Mouse (Mus musculus): ENCODE measurements around the gene Bloc1s6. TPM values are rescaled to one million over a fixed set of nuclear protein-coding genes. Genes with fewer than 3 reads are reported as not detected.

Bloc1s6 gene
- polyA plus RNA-seq, 1 experiment from 2014 or later: 27.3 TPM

DNA sequence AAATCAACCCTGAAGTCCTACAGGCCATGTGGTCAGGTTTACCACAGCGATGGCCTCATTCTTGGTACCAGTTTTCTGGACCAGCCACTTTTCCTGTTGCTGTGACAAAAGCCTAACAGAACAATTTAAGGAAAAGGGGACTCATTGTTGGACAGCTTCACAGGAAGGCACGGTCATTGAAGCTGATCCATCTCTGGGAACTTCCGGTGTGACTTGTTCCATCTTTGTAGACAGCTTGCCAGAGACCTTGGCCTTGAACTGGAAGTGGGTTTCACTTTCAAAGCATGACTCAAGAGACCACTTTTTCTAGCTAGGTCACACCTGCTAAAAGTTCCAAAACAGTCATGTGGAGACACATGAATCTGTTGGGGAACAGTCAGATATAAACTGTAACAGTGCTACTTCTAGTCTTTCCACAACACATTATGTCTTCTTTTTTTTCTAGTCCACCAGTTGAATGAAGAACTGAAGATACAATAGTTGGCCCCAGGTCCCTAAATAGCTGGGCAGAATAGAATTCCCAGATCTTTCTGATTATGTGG lies 21.9 kb upstream of the Bloc1s6 start:
- H3K4me1 ChIP-seq (replicated peaks): no peaks in the 10 kb centered on the region
- no peaks in the 10 kb centered on the region for H3K36me3 ChIP-seq
- no peak overlapping the region for H3K4me3 ChIP-seq
- H3K9ac ChIP-seq: no peak overlapping the region
- H3K27ac ChIP-seq: no peak overlapping the region
- WGBS: 67% methylated on average over 3 of the region's 3 CpGs
- no peaks in the 10 kb centered on the region for H3K9me3 ChIP-seq (replicated peaks)
- H3K4me2 ChIP-seq: no peak overlapping the region
- H3K27me3 ChIP-seq: no peaks in the 10 kb centered on the region
- no peak for ATAC-seq (replicated peaks; ENCODE audit: insufficient number of reproducible peaks, insufficient read depth, low FRiP score, low read depth)

DNA sequence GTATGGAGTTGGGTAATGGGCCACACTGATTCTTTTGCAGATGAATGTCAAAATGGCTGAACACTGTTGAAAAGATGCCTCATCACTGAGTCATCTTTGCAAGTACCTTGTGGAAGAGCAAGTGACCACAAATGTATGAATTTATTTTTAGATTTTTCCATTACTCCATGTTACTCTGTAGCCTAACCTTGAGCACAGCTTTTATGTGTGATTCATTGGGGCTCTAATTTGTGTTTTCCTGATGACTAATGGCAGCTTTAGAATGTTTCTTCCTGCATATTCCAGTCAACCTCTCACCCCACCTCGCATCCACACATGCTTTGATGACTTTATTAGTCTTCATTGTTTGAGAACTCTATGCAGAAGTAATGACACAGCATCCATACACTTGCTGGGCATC lies 19.1 kb upstream of the Bloc1s6 start:
- no peaks in the 10 kb centered on the region for H3K36me3 ChIP-seq
- no peaks in the 10 kb centered on the region for H3K9me3 ChIP-seq (replicated peaks)
- no peak for ATAC-seq (replicated peaks; ENCODE audit: insufficient number of reproducible peaks, insufficient read depth, low FRiP score, low read depth)
- H3K27ac ChIP-seq: no peak overlapping the region
- no peak overlapping the region for H3K4me3 ChIP-seq
- H3K27me3 ChIP-seq: no peaks in the 10 kb centered on the region
- H3K4me1 ChIP-seq (replicated peaks): no peaks in the 10 kb centered on the region
- H3K4me2 ChIP-seq: no peak overlapping the region
- H3K9ac ChIP-seq: no peak overlapping the region
- 76% methylated on average over 1 of the region's 1 CpGs for WGBS

GRCm38 (mm10) chr2:122720564-122720963 lies 17.7 kb upstream of the Bloc1s6 start:
- Histone ChIP-seq H3K4me3 (no peak overlapping the region), H3K9me3 (replicated peaks) (no peaks in the 10 kb centered on the region), H3K9ac (no peak overlapping the region), H3K36me3 (no peaks in the 10 kb centered on the region), H3K4me1 (replicated peaks) (no peaks in the 10 kb centered on the region), H3K27me3 (no peaks in the 10 kb centered on the region), H3K4me2 (no peak overlapping the region), H3K27ac (no peak overlapping the region)
- 58% methylated on average over 3 of the region's 3 CpGs for WGBS
- no peak for ATAC-seq (replicated peaks; ENCODE audit: insufficient number of reproducible peaks, insufficient read depth, low FRiP score, low read depth)

DNA sequence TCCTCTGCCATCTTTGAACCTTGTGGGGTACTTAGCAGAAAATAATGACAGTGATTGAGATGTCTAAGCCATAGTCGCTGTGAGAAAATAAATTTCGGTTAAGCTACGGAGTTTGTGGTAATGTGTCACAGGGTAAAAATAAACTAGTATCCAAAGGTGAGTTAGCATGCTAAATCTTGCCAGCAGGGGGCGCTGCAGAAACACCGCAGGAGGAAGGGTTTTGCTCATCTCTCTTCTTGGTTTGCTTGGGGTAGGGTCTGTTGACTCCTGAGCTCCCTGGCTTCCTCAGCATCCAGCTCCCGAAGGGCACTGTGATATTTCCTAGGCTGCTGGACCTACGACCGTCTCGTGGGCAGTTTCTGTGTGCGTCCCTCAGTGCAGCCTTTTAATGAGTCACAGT lies 12.7 kb upstream of the Bloc1s6 start:
- no peak for ATAC-seq (replicated peaks; ENCODE audit: insufficient number of reproducible peaks, insufficient read depth, low FRiP score, low read depth)
- Histone ChIP-seq H3K27me3 (no peaks in the 10 kb centered on the region), H3K4me2 (no peak overlapping the region), H3K36me3 (no peaks in the 10 kb centered on the region), H3K4me1 (replicated peaks) (no peaks in the 10 kb centered on the region), H3K9me3 (replicated peaks) (no peaks in the 10 kb centered on the region), H3K27ac (no peak overlapping the region), H3K4me3 (no peak overlapping the region), H3K9ac (no peak overlapping the region)
- 54% methylated on average over 10 of the region's 10 CpGs for WGBS

- H3K36me3 ChIP-seq: no peaks in the 10 kb centered on the region
- no peak overlapping the region for H3K4me3 ChIP-seq
- 59% methylated on average over 2 of the region's 2 CpGs for whole genome bisulfite sequencing
- peaks cover 18% of the 10 kb centered on the region for H3K27me3 ChIP-seq
- H3K9ac ChIP-seq: no peak overlapping the region
- no peaks in the 10 kb centered on the region for H3K4me1 ChIP-seq (replicated peaks)
- no peak overlapping the region for H3K27ac ChIP-seq
- no peak overlapping the region for H3K4me2 ChIP-seq
- ATAC-seq (replicated peaks; ENCODE audit: insufficient number of reproducible peaks, insufficient read depth, low FRiP score, low read depth): no peak
- H3K9me3 ChIP-seq (replicated peaks): no peaks in the 10 kb centered on the region
Observed at GRCm38 (mm10) chr2:122731456-122731855, 6.8 kb upstream of the Bloc1s6 start.

DNA sequence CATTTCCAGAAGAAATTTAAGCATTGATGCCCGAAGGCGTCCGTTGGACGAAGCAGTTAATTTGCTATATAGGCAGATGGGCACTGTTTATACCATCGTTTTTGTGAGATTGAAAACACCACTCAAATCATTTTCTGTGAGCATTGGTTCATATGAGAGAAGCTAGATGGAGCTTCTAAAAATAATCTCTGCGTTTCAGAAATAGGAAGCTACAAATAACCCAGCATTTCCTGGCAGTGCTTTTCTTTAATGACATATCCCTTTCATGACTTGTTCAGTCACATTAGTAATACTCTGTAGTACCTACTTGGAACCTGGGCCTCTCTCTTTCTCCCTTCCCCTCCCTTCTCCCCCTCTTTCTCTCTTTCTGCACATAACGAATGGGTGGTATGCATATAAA lies 720 bp downstream of the Bloc1s6 start:
- no peaks in the 10 kb centered on the region for H3K9me3 ChIP-seq (replicated peaks)
- ATAC-seq (replicated peaks; ENCODE audit: insufficient number of reproducible peaks, insufficient read depth, low FRiP score, low read depth): no peak
- WGBS: 24% methylated on average over 7 of the region's 7 CpGs
- H3K4me1 ChIP-seq (replicated peaks): peaks cover 12% of the 10 kb centered on the region
- peak overlapping the region; percentile 68 for H3K4me2 ChIP-seq
- H3K4me3 ChIP-seq: peak overlapping the region; percentile 95
- H3K9ac ChIP-seq: peak overlapping the region; percentile 97
- H3K27me3 ChIP-seq: peaks cover 14% of the 10 kb centered on the region
- peak overlapping the region; percentile 94 for H3K27ac ChIP-seq
- peaks cover 11% of the 10 kb centered on the region for H3K36me3 ChIP-seq

GRCm38 (mm10) chr2:122746461-122746860 lies 8.2 kb downstream of the Bloc1s6 start:
- Histone ChIP-seq H3K27ac (no peak overlapping the region), H3K4me3 (no peak overlapping the region), H3K36me3 (peaks cover 44% of the 10 kb centered on the region), H3K4me2 (no peak overlapping the region), H3K27me3 (no peaks in the 10 kb centered on the region), H3K9me3 (replicated peaks) (no peaks in the 10 kb centered on the region), H3K9ac (no peak overlapping the region), H3K4me1 (replicated peaks) (no peaks in the 10 kb centered on the region)
- 85% methylated on average over 9 of the region's 9 CpGs for WGBS
- no peak for ATAC-seq (replicated peaks; ENCODE audit: insufficient number of reproducible peaks, insufficient read depth, low FRiP score, low read depth)

DNA sequence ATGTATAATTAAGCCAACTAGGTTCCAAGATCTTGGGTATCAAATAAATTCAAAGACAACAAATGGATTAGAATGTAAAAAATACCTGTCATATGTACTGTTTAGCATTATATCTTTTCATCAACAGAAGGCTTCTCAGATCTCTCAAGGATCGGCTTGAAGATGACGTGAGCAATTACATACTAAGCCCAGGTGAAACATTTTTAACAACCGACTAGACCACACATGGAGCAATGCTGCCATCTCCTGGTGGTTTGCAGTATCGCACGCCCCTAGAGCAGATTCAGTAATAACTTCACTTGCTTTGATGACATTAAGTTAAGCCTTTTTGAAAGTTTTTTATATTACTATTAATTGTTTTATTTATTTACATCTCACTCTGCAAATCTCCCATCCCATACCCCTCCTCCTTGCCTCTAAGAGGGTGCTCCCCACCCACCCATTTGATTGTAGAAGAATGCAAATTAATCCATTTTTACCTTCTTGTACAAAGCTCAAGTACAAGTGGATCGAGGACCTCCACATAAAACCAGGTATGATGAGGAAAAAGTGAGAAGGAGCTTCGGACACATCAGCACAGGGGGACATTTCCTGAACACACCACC lies 15.5 kb downstream of the Bloc1s6 start:
- Histone ChIP-seq H3K4me3 (no peak overlapping the region), H3K27ac (no peak overlapping the region), H3K27me3 (peaks cover 11% of the 10 kb centered on the region; the same call in 1 of the 2 replicates), H3K36me3 (no peaks in the 10 kb centered on the region), H3K9ac (no peak overlapping the region), H3K4me2 (no peak overlapping the region), H3K4me1 (replicated peaks) (no peaks in the 10 kb centered on the region), H3K9me3 (replicated peaks) (no peaks in the 10 kb centered on the region)
- no peak for ATAC-seq (replicated peaks; ENCODE audit: insufficient number of reproducible peaks, insufficient read depth, low FRiP score, low read depth)
- WGBS: 14% methylated on average over 7 of the region's 7 CpGs

DNA sequence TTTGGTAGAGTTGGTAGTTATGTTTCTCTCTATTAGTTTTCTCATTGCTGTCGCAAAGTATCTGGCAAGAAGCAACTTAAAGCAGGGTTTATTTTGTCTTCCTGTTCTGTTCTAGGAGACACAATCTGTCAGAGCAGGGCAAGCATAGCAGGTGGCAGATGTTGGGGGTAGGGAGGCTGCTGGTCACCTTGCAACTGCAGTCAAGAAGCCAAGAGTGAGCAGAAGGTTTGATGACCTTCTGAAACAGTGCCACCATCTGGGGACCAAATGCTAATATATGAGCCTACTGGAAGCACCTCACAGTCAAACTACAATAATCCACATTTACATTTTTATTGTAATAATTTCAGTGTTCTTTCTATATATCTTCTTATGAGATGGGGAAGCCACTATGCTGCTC lies 21.5 kb downstream of the Bloc1s6 start:
- Histone ChIP-seq H3K9ac (no peak overlapping the region), H3K36me3 (no peaks in the 10 kb centered on the region), H3K4me3 (no peak overlapping the region), H3K9me3 (replicated peaks) (no peaks in the 10 kb centered on the region), H3K4me2 (no peak overlapping the region), H3K27ac (no peak overlapping the region), H3K27me3 (0 out of 2 replicates have a peak, but pooled peaks cover 6% of the 10 kb centered on the region), H3K4me1 (replicated peaks) (no peaks in the 10 kb centered on the region)
- WGBS: 87% methylated on average over 1 of the region's 1 CpGs
- no peak for ATAC-seq (replicated peaks; ENCODE audit: insufficient number of reproducible peaks, insufficient read depth, low FRiP score, low read depth)

GRCm38 (mm10) chr2:122762991-122763390 lies 24.7 kb downstream of the Bloc1s6 start:
- H3K9ac ChIP-seq: no peak overlapping the region
- 45% methylated on average over 3 of the region's 3 CpGs for WGBS
- no peaks in the 10 kb centered on the region for H3K36me3 ChIP-seq
- no peak for ATAC-seq (replicated peaks; ENCODE audit: insufficient number of reproducible peaks, insufficient read depth, low FRiP score, low read depth)
- peaks cover 2% of the 10 kb centered on the region; the same call in 1 of the 2 replicates for H3K27me3 ChIP-seq
- peaks cover 4% of the 10 kb centered on the region; the same call in 1 of the 2 replicates for H3K4me1 ChIP-seq (replicated peaks)
- H3K27ac ChIP-seq: no peak overlapping the region
- H3K9me3 ChIP-seq (replicated peaks): no peaks in the 10 kb centered on the region
- H3K4me3 ChIP-seq: no peak overlapping the region
- no peak overlapping the region for H3K4me2 ChIP-seq

DNA sequence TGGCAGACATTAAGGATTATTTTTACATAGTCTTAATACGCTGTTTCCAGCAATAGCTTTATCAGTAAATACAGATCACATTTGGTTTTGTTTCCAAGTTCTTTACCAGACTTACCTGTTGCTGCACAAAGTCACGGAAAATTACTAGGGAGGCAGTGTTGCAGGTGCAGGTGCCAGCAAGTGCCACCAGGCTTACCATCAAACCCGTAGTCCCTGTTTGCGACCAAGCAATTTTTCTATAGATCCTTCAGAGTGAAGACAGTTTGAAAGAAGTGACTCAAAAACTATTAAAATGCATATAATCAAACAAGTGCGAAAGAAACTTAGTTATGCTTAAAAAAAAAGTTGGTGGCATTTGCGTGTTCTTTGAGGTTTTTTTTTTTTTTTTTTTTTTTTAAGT lies 26.2 kb downstream of the Bloc1s6 start:
- ATAC-seq (replicated peaks; ENCODE audit: insufficient number of reproducible peaks, insufficient read depth, low FRiP score, low read depth): no peak
- Histone ChIP-seq H3K4me2 (peak overlapping the region; percentile 87), H3K27ac (no peak overlapping the region), H3K4me1 (replicated peaks) (peaks cover 4% of the 10 kb centered on the region; the same call in 1 of the 2 replicates), H3K27me3 (peaks cover 2% of the 10 kb centered on the region; the same call in 1 of the 2 replicates), H3K4me3 (peak overlapping the region; percentile 55), H3K9ac (no peak overlapping the region), H3K36me3 (no peaks in the 10 kb centered on the region), H3K9me3 (replicated peaks) (no peaks in the 10 kb centered on the region)
- 58% methylated on average over 6 of the region's 6 CpGs for WGBS

All from heart, embryonic 15.5 days (tissue).